Mouse (Mus musculus) ES-E14 (cell line): ENCODE results near the gene Haus2.
"Not testable (repeated sequence)": the region's sequence is repeated elsewhere in the genome, so short reads cannot be mapped to it uniquely, and the experiment has no call there.

ENCODE experiments used
- CHD2 ChIP-seq: IDR thresholded peaks from 2 replicates; pipeline ENCODE4 v1.6.1; 2014; ENCODE audit warnings: mild to moderate bottlenecking, low read depth, low read length, inconsistent platforms
- ZNF384 ChIP-seq: IDR thresholded peaks from 2 replicates; pipeline ENCODE4 v1.6.1; 2012; ENCODE audit warnings: low read depth, low read length, inconsistent platforms

DNA sequence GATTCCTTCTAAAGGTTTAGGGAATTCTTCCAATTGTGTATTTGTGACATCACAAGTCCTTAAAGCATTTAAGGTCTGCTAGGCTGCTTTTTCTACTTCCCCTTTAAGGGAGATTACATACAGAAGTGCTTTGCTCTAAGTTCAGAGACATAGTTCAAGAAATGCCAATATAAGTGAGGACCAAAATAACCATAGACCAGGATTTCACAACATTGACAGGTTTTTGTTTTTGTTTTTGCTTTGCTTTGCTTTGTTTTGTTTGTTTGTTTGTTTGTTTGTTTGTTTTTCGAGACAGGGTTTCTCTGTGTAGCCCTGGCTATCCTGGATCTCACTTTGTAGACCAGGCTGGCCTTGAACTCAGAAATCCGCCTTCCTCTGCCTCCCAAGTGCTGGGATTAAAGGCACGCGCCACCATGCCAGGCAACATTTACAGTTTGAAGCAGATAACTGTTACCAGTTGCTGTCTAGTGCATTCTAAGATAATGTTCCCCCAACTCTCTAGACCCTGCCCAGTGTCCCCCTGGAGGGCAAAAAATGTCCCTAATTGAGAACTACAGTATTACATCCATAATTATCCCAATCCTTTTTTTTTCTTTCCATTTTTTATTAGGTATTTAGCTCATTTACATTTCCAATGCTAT is 44.5 kb upstream of the Haus2 start:
- not testable (repeated sequence) for TF ChIP-seq ZNF384, CHD2
